Mouse (Mus musculus): ENCODE results near the gene Kcnma1. TPM values are rescaled to one million over a fixed set of nuclear protein-coding genes. Genes with fewer than 3 reads are reported as not detected.

Kcnma1 gene
- total RNA-seq (2023), result not detected in 4 replicates

DNA sequence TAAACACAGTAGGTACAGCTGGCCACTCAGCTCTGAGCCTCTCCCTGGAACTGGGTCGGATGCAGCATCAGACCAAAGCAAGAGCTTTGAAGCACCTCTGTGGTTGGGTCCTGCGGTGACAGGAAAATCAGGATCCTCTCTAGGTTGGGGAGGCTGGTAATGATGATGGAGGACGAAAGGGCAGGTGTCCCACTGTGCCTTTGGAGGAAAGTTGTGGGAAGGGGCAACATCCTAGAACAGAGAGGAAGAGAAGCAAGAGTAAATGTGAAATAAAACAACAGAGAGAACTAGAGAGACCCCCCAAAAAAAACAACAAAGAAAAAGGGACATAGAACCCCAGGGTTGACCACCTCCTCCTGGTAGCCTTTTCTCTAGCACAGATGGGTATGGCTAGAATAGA, at the start of gene Kcnma1:
Gene Kcnma1, minus strand, starts transcription at position 101 of the 400 bp plus-strand sequence.

Other genes starting within 250 kb of the Kcnma1 start
- 0.83 TPM in 1 of 4 replicates, not detected in the others for gene Dlg5, start 231.4 kb upstream of the Kcnma1 start, total RNA-seq (2023)